Mouse (Mus musculus): ENCODE data around the gene Slc22a3. TPM values are rescaled to one million over a fixed set of nuclear protein-coding genes. Genes with fewer than 3 reads are reported as not detected.

Slc22a3 gene
- 0.62 and 1.0 TPM in 2 replicates for total RNA-seq (2015)
- total RNA-seq (2017) = 0.37 and 1.2 TPM in 2 replicates

DNA sequence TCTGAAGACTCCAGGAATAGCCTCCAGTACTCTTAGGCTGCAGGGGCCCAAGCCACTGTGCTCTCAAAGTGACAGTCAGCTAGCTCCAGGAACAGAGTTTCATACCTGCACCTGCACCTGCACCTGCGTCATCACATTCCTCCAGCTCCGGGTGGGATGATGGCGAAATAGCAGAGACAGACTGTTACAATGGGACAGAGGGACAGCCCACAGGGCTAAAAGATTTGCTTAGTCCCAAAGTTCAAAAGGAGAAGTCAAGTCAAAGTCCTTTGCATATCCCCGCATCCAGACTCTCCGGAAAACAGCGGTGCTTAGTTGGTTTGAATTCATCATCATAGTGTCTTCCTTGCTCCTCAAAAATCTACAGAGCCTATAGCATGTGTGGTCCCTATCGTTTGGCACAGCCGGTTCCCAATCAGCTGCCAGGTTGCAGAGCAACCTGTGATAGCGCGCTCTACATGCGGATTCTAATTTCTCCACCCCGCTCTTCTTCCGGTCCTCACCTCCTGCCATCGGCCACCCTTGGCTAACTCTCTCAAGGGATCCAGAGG lies at the start of gene Slc22a3:
Slc22a3 (minus strand) TSS at position 51 of the 551 bp plus-strand sequence.
- ATAC-seq (ENCODE audit: poor library complexity, severe bottlenecking) = no peak

DNA sequence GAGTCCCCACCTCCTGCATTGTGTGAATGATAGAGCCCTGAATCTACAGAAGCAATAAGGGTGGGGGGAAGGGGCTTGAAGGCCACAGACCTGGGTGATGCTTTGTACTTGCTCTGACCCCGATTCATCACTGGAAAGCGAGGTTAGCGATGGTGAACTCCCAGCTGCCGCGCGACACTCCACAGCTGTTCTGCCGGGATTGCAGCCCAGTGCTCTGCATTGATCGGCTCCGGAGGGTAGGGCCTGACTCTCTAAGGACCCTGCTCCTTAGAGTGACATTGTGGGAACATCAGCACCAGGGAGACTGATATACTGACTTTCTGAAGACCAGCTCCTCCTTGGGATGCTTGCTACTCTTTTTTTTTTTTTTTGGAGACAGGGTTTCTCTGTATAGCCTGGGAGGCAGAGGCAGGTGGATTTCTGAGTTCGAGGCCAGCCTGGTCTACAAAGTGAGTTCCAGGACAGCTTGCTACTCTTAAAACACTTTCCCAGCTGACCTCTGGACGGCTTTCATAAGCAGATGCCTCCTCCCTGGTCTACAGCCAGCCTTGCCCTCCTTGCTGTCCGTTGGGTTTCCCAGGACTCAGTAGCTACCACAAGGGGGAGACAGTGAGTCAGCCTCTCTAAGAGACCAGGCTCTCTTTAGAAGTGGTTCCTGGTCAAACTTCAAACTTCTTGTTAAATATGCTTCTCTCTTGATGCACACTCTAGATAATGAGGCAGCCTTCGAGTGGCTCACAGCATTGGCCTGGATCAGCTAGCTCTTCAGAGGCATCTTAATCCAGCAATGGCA lies 27.0 kb upstream of the Slc22a3 start:
- peak; percentile 67 for ATAC-seq (ENCODE audit: poor library complexity, severe bottlenecking)

DNA sequence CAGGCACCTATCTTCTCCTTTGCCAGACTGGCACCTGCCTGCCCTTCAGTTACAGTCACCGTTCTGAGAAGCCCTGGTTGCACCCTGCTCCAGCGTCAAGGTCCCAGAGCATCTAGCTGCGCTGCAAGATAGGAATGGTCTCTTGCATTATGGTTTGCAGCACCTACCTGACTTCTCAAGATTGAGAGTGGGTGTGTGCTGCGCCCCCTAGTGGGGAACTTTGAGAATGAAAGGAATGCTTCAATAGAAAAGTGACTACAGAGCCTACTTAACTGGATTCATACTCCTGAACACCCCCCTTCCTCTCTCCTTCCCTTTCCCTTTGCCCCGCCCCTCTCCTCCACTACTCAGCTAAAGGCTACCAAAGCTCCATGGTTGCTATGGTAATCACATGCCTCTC lies 24.6 kb upstream of the Slc22a3 start:
- ATAC-seq (ENCODE audit: poor library complexity, severe bottlenecking) = 0 out of 2 replicates have a peak, but pooled peaks have one; percentile 24

DNA sequence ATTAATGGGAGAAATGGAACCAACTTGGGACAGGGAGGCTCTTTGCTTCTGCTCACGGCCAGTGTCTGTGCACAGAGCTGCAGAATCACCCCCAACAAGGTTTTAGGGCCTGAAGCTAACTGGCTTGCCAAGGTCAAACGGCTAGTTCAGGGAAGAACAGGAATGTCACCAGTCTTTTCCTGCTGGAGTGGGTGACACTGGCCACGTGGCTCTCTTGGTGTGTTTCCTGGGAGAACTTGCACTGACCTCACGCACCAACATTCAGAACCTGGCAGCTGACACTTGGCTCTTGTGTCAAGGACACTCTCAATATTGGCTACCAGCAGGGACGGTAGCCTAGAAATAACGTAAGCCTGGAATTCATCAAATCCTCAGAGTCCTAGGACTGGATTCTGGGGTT lies 22.6 kb upstream of the Slc22a3 start:
- ATAC-seq (ENCODE audit: poor library complexity, severe bottlenecking) = no peak

DNA sequence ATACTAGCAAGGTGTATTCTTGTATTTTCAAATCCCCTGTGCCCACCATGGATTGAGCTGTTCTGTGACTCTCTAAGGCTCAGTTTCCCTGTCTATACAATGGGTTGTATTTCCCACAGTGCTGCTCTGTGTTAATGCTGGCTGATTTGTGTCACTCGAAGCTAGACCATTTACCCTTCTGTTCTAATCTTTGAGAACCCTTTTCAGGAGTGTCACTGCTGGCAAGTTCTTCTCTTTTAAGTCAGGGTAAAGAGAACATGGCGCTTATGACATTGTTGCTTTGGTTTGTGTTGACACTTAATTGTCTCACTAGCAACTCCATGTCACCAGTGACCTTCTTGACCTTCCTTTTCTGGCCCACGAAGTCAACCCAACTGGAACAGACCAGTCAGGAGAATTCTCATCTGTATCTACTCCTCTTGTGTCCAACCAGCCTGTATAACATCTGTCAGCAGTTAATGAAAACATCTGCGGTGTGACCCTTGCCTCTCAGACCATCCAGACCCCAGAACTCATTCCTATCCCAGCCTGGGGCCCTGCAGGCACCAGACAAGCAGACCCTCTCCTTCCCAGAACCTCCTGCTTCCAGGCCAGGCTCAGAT lies 22.0 kb upstream of the Slc22a3 start:
- ATAC-seq (ENCODE audit: poor library complexity, severe bottlenecking) = no peak

DNA sequence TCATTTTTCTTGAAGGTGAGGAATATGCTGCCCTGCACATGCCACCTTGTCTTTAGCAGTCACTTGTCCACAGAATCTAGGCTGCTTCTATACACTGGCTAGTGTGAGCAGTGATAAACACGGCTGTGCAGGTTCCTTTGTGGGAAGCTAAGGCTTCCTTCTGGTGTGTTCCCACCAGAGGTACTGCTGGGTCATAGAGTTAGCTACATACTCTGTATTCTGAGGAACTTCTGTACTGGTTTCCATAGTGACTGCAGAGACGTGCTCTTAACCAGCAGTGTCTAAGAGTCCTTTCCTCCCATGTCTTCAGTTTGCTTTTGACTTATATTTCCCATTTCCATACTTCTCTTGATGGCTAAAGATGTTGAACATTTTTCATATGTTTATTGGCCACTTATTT lies 11.6 kb upstream of the Slc22a3 start:
- ATAC-seq (ENCODE audit: poor library complexity, severe bottlenecking) = no peak

DNA sequence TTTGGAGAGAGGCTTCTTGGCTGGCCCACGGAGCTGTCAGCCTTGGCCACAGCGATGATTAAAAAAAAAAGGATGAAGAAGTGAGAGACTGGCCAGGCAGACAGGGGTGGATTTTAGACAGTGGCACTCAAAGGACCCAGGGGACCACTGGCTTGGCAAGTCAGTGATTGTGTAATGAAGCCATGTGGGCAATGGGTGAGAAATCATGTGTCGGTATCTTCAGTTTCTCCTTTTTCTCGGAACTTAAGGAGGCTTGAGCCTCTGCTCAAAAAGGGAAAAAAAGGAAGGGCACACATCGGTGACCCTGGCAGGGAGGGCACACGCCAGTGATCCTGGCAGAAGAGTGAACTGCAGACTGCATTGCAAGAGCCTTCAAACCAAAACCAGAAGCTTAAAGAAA lies 10.7 kb upstream of the Slc22a3 start:
- ATAC-seq (ENCODE audit: poor library complexity, severe bottlenecking) = peak; percentile 62

DNA sequence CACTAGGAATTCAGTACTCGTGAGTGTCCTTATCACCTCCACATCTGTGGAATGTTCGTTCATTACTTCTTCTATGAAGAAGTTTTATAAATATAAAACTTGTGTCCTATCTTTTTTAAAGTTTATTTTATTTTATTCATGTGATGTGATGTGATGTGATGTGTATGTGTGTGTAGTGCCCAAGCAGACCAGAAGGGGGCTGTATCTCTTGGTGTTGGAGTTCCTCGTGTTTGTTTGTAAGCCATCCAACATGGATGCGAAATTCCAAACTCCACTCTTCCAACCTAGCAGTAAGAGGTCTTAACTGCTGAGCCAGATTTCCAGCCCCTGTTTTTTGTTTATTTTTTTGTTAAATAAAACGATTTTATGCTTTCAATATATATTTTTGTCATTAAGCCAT lies 6.5 kb upstream of the Slc22a3 start:
- ATAC-seq (ENCODE audit: poor library complexity, severe bottlenecking) = no peak

DNA sequence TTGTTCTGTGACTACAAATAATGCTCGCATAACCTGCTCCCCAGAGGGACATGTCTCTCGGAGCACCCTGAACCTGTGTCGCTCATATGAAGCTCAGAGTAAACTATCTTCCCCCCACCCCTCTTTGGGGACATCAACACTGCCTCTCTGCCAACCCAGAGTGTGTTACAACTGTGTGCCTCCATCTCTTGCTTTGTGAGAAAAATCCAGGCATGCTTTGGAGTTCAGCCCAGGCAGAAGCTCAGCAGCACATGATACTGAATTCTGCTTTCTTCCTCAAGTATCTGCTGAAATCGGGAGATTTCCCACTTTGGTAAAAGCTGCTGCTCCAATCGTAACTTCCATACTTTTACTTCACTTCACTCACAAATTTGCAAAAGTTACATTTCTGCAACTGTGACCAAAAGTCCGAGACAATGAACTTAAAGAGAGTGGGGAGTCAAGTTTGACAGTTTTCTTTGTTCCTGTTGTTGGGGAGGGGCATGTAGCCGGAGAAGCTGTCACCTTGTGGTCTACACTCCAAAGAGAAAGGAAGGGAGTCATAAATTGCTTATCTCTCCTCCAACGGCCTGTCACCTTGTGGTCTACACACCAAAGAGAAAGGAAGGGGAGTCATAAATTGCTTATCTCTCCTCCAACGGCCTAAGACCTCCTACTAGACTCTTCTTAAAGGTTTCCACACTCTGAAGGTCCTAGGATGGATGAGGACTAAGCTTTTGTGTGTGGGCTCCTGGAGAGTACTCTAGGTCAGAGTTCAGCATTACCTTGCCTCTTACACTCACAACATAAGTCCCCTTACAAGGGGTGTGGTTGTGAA lies 5.8 kb upstream of the Slc22a3 start:
- ATAC-seq (ENCODE audit: poor library complexity, severe bottlenecking) = peak; percentile 25; the same call in 1 of the 2 replicates

DNA sequence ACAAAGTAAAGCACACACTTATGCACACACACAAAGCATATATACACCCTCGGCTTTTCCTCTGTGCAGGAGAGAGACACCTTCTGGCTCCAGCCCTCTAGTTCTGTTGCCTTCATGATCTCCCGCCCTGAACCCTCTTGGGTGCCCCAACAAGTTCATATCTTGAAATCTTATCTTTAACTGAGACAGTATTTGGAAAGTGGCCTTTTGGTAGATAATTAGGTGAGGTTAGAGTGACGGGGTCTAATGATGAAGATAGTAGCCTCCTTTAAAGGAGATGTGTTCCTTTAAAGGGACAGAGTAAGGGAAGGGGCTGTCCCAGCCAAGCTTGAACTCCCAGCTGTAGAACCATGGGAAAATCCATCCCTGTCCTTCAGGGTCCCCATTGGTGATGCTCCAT lies 3.7 kb upstream of the Slc22a3 start:
- no peak for ATAC-seq (ENCODE audit: poor library complexity, severe bottlenecking)

DNA sequence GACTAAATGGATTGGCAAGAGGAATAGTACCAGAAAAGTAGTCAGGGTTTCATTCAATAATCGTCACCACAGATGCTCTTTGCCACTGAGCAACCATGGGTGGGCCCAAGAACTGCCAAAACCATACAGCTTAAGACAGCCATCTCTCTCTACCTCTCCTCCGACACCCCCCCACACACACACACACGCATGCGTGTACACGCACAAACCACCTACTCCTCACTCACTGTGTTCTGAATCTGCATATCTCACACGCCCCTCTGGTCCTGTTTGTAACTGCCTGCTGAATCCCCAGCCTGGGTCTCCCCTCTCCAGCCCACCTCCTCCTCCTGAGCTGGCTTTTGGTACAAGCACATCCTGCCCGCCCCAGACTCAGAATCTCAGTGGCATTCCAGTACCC lies 872 bp upstream of the Slc22a3 start:
- no peak for ATAC-seq (ENCODE audit: poor library complexity, severe bottlenecking)

DNA sequence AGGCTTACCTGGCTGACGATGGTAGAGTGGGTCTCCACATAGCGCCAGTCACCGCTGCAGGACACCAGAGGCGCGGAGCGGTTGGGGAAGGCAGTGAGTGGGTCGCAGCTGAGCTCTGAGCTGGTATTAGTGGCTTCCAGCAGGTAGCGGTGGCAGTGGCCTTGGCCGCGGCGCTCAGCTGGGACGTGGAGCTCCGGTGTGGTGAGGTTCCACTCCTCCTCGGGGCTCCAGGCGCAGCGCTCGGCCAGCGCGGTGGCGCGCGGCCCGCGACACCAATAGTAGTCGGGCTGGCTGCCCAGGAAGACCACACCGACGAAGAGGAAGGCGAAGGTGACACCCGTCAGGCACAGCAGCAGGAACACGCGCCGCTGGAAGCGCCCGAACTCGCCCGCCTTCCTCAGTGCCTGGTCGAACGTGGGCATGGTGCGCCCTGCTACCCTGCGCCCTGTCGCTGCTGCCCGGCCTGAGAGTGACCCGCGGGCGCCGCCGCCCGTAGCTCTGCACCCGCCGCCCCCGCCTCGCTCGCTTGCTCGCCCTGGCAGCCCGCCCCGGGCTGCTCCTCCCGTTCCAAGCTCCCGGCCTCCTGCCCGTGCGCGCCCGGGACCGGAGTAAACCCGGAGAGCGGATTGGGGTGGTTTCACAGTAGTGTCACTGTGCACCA lies 471 bp downstream of the Slc22a3 start:
- ATAC-seq (ENCODE audit: poor library complexity, severe bottlenecking) = peak; percentile 33

DNA sequence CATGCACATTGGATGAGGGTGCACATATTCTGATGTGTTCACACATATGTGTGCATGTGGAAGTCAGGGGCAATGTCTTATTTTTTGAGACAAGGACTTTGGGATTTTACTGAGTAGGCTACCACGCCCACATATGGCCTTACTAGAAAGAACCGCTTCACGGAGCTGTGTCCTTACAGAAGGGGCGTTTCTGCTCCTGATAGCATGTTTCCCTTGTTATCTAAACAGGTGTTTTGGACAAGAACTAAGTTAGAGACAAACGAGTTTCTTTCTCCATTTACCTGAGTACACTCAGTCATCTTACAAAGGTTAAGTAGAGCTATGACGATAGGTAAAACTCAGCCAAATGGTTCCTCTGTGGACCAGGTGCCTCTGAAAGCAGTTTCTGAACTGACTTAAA lies 1.8 kb downstream of the Slc22a3 start:
- no peak for ATAC-seq (ENCODE audit: poor library complexity, severe bottlenecking)

DNA sequence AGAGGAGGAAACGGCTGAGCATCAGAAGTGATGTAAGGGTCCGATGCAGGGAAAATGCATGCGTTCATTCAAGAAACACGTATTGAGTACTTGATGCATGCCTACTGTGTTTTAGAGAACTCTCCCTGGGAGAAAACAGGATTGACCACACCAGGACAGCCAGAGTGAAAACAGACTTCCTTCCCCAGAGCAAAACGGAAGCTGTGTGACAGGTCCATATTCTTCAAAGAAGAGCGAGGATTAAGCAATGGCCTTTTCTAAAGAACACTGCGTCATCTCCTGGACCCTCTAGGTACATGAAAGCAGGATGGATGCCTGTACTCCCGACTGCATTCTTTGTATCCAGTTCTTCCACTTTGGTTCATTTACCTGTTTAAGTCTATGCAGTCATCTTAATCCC lies 8.1 kb downstream of the Slc22a3 start:
- no peak for ATAC-seq (ENCODE audit: poor library complexity, severe bottlenecking)

DNA sequence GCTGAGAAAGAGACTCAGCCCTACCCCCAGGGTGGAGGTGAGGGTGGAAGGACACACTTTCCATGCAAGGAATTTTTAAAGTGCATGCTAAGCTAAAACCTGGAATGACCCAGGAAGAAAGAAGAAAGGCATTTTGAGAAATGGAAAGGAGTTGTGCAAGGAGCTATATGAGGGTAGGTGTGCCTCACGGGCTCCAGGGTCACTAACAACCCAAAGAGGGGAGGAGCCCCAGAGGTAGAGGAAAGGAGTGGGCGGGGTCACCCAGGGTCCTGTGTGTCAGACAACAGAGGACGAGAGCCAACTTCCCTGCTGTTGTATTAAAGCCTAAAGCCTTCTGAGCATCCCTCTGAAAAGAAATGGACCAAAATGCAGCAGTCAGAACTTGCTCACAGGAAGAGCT lies 11.9 kb downstream of the Slc22a3 start:
- no peak for ATAC-seq (ENCODE audit: poor library complexity, severe bottlenecking)

DNA sequence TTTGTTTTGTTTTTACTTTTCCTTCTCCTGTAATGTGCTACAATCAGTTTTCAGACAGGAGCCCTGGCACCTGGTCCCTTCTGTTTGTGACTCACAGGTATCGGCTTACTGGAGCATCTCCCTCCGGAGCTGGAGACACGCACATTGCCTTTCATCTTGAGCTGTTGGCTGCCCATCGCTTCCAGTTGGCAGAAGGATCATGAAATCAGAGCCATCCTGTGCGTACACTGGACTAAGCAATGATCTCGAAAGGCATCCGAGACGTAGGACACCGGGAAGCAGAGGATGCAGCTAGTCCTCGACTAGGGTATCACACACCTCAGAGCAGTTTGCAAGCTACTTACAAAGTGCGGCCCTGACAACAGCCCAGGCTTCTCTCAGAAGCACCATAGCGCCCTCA lies 15.9 kb downstream of the Slc22a3 start:
- ATAC-seq (ENCODE audit: poor library complexity, severe bottlenecking) = no peak

DNA sequence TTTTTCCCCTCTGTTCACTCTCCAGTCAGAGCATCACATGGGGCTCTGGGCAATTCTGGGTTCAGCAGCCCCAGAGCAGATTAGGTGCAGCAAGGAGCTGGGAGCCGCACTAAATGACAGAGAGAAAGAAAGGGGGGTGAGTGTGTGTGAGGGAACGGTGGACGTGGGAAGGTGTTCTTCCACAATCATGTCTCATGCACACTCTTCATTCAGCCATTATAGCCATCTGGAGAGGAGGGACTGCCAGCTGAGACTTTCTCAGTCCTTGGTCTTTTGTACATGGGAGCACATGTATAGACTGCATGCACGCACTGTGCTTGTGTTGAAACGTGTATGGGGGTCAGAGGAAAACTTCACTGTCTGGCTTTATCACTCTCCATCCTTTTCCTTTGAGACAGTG lies 17.6 kb downstream of the Slc22a3 start:
- ATAC-seq (ENCODE audit: poor library complexity, severe bottlenecking) = no peak

DNA sequence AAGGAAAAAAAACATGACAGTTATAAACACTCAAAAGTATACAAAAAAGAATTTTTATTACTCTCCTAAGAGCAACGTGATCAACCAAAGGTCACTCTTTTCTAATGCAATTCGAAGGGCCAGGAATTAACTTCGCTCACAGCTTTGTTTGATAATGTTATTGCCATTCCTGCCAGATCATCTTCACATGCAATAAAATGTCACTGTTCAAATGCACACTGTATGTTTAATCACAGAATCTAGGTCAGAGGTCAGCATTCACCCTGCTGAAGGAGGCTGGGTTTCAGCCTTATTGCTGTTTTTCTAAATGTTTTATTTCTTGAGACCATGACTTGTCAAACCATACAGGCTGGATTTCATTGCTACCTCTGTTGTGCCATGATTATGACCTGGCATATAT lies 21.8 kb downstream of the Slc22a3 start:
- no peak for ATAC-seq (ENCODE audit: poor library complexity, severe bottlenecking)

DNA sequence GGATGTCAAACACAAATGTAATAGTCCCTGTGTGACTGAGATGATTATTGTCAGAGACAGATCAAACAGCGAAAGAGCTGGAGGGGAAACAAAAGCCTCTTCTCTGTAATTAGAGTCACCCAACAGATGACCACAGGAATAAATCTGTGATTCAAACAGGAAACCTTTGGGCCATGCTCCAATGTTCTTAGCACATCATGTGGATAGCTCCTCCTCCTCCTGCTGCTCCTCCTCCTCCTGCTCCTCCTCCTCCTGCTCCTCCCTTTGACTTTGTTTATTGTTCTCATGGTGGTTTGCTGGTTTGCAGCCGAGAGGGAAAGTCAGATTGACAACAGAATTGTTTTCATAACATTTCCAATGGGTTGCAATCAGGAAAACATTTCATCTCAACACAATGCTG lies 28.1 kb downstream of the Slc22a3 start:
- no peak for ATAC-seq (ENCODE audit: poor library complexity, severe bottlenecking)

DNA sequence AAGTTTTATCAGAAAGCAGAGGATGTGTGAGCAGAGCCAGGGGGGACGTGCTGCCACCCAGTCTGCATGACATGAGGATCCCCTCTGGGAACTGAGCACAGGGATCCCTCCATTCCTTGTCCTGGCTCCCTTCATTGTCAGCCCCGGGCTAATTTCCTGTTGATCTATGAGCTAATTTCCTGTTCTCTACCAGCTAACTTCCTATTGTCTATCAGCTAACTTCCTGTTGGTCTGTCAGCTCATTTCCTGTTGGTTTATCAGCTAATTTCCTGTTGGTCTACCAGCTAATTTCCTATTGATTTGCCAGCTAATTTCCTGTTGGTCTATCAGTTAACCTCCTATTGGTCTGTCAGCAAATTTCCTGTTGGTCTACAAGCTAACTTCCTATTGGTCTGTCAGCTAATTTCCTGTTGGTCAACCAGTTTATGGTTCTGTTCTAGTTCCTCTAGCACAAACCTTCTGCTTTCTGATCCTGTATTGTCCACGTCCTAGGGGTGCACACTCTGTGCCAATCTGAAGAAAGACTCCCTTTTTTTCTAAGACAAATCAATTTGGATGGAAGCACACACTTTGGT lies 32.9 kb downstream of the Slc22a3 start:
- peak; percentile 54 for ATAC-seq (ENCODE audit: poor library complexity, severe bottlenecking)

DNA sequence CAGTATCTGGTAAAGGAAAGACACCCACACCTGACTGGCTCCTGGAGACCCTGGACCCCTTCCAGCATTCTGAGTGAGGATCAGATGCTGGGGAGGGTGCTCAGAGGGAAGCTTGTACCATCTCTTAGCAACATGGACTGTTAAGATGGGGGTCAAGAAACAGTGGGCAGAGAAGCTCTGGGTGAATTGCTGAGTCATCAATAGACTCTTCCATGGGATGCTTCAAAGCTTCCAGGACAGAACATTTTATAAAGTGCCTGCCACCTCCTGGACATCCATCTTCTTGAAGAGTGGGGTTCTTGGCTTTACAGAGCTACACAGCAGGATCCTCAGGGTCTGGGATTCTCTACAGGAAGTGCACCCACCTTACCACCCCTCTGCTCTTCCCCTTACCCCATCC lies 35.0 kb downstream of the Slc22a3 start:
- no peak for ATAC-seq (ENCODE audit: poor library complexity, severe bottlenecking)
